Mouse (Mus musculus) urinary bladder, postnatal 36 days (tissue): ENCODE results near the gene Lyrm9.
"Not testable (repeated sequence)": the region's sequence is repeated elsewhere in the genome, so short reads cannot be mapped to it uniquely, and the experiment has no call there.

Experiments
- DNase-seq, 2 experiments: peaks; one replicate each; pipeline ENCODE4 v3.0.0; 2022; ENCODE audit warnings: low spot score in 2 of 2, mixed read lengths in 1 of 2

Gene Lyrm9

DNA sequence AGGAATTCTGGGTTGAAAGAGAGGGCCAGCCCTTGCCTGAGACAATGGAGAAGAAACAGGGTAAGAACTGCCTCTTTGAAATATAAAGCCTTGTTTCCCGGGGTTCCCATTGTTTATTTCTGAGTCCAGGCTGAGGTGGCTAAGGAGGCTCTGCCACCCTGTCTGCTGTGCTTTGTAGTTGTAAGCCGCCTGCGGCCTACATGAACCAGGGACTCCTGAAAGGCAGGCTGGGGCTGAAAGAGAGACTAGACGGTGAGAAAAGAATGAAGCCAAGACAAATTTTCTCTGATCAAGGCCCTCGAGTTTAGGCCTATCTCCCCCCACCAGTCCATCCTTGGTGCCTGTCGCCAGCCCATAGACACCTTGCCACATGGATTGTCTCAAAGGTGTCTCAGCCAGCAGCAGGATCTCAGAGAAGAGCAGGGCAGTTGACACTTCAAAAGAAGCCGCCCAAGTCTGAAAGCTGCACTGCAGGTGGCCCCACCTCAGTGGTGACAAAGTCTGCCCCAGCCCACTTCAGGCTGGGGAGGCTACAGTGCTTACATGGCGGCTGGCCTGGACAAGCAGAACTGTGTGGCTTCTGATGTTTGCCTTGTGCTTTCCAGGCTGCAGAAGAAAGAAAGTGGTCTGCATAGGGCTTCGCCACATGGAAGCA is 25.0 kb downstream of the Lyrm9 start:
- no peak for DNase-seq

DNA sequence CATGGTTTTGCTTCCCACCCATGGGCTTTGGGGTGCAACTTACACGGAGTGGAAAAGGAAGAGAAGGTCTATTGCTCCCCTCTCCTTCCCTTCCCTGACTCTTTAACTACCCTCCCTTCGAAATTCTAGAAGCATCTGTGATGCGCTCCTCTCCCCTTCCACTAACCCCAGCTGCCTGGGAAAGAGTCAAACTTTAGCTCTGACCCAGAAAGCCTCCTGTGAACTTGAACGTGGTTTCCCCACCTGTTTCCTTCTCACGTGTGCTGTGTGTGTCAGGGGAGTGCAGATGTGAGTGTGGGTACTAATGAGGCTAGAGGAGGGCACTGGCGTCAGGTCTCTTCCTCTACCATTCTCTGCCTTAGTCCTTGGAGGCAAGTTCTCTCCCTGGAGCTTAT is 25.5 kb downstream of the Lyrm9 start:
- DNase-seq, result no peak

DNA sequence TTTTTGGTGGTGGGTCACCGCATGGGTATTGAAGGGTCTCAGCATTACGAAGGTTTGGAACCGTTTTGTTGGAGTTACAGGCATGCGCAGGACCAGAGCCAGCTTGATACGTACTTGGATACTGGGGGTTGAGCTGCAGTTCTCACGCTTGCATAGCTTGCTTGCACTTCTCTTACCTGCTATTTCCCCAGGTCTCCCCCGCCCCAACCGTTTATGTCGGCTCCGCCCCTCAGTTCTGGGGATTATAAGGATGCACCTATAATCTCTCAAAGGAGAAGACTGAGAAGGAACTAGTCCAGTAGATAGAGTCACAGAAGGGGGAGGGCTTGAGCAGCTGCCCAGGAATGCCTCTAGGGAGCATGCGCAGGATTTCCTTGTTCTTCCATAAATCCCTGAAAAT is 26.1 kb downstream of the Lyrm9 start:
- DNase-seq, result no peak

DNA sequence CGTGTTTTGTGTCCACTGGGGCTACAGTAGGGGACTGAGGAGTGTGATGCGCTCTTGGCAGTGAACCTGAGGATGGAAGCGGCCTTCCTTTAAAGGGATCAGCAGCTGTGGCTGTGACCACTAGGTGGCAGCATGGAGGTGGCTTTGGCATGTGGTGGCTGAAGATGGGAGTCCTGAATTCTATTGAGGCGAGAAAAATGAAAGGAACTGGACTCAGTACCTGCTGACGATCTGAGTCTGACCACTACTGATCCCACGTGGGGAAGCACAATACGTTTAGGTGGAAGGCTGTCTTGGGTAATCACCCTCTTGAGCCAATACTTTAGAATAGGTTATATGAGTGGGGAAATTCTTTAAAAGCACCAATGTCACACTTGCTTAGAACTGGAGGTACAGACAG is 29.9 kb downstream of the Lyrm9 start:
- DNase-seq, result peak; percentile 69 to 82

DNA sequence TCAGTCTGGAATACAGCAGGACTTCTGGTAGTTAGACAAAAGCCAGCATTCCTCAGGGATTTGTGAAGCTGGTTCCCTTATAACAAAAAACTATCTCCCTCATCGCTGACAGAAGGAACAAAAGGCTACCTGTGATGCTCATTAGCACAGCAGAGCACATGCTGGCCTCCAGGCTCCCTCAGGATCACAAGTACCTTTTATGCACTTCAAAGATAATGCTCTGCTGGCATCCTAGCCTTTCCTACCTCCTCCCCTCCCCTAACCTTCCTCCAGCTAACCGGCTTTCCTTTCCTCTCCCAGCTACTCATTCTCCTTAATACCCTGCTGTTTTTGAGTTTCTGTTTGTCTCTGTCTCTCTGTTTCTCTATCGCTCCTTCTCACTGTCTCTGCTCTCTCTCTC is 31.2 kb downstream of the Lyrm9 start:
- no peak for DNase-seq

DNA sequence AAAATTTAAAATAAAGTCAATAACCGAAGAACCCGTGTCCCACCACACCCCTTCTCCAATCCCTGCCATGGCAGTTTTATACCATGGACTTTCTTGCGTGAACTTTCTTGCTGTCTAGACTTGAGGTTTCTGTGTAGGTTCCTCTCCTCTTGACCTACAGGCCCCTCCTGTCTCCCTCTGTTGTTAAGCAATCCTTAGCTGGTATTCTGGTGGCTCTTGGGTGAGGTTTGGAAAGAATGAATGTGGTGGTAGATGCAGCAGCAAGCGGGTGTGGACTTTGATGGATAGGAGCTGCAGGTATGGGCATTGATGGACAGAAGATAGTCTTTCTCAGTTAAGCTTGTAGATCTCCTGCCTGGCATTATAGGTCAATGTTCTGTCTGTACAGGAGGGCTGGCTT is 37.5 kb downstream of the Lyrm9 start:
- no peak for DNase-seq

DNA sequence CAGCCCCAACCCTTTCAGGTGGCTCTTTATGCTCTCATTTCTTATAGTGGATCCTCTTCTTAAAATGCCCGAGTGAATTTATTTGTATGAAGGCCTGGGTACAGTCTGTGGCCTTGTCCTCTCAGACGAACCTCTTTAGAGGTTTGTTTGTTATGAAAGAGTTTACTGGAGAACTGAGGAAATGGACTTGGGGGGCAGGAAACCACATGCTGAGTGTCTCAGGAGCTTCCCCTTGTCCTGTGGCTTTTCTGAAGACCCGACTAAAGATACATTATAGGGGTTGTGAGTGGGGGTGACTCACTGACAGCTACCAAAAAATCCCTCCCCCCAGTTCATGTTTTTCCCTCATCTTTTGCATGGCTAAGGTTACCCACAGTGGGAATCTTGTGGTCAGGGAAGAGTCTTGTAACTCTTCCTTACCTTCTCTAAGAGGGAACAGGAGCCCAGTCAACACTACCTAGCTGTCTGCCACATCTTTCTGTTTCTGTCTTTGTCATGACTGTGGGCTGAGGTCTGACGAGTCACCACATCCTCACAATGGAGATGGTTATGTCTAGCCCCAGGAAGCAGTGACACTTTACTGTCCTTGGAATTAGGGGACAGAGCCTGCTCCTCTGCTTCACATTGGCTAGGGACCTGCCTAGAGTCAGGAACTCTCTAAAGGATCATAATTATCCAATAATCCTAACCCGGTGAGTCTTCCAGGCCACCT is 38.3 kb downstream of the Lyrm9 start:
- DNase-seq, result no peak

DNA sequence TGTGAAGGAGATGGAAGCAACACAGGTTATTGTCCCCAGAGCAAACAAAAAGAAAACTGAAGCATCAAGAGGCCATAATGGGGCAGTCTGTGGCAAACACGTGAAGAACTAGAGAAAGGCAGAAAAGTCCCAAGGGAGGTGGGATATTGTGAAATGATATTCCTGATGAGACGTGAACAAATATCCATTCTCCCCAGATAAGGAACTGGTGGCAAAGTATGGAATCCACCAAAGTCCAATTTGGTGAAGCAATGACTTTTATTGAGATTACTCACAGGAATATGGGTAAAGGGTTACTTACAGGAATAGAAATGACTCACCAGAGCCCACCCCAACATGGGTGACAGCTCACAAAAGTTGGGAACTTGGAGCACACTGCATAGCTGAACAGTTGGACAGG is 38.9 kb downstream of the Lyrm9 start:
- DNase-seq, result no peak

DNA sequence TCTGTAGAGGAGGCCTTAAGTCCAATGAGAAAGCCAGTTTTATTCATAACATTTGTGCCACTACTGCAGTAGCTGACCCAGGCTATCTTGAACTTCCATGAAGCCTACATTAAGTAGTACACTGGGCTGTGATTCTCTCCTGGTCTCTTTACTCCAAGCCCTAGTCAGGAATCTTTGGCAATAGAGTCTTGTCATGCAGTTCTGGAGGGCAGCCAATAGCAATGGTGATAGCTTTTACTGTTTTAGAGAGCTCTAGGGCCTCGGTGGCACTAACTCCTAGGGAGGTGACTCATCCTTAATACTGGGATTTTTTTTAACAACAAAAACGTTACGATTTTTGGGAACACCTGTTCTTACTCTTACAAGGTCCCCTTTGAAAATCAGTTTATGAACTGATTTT is 40.1 kb downstream of the Lyrm9 start:
- DNase-seq, result no peak

DNA sequence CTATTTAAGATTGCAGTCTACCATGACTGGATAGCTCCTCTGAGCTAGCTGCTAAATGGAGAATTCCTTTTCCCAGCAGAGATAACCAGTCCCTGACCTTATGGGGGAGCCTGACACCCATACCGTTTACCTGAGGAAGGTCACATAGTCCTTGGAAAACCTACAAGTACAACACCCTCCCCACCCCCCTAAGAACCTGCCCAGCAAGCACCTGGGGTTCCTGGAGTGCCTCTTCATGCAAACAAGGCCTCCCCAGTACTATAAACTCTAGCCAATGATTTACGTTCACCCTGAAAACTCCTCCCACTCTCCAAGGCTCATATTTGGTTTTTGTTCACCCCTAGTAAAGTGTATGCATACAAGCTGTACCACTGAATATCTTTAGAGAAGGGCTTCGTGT is 41.3 kb downstream of the Lyrm9 start:
- peak; percentile 7 to 10 for DNase-seq

DNA sequence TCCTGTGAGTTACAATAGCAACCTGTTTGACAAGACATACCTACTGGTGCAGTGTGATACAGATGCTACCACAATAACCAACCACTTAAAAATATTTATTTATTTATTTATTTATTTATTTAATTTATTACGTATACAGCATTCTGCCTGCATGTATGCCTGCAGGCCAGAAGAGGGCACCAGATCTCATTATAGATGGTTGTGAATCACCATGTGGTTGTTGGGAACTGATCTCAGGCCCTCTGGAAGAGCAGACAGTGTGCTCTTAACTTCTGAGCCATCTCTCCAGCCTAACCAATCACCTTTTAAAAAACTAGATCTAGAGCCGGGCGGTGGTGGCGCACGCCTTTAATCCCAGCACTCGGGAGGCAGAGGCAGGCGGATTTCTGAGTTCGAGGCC is 42.8 kb downstream of the Lyrm9 start:
- not testable (repeated sequence) for DNase-seq

DNA sequence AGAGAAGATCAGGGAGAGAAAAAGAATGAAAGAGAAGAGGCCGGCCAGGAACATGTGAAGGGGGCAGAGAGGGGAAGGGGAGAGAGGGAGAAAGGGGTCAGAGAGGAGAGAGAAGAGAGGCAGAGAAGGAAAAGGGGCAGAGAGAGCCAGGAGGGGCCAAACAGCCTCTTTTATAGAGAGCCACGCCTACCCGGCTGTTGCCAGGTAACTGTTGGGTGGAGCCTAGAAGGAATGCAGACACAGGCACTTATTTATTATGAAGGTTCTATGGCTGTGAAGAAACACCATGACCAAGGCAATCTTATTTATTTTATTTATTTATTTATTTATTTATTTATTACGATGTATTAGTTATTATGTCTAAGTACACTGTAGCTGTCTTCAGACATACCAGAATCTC is 44.5 kb downstream of the Lyrm9 start:
- no peak for DNase-seq

DNA sequence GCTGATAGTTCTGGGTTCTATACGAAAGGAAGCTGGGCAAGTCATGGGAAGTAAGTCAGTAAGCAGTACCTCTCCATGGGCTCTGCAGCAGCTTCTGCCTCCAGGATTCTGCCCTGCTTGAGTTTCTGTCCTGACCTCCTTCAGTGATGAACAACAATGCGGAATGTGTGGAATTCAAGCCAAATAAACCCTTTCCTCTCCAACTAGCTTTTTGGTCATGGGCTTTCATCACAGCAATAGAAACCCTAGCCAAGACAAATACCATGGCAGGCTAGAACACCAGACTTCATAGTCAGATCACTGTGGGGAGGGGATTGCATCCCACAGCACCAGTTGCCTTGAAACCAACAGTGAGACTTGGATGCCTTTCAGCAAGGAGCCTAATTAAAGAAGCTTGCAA is 46.4 kb downstream of the Lyrm9 start:
- no peak for DNase-seq

DNA sequence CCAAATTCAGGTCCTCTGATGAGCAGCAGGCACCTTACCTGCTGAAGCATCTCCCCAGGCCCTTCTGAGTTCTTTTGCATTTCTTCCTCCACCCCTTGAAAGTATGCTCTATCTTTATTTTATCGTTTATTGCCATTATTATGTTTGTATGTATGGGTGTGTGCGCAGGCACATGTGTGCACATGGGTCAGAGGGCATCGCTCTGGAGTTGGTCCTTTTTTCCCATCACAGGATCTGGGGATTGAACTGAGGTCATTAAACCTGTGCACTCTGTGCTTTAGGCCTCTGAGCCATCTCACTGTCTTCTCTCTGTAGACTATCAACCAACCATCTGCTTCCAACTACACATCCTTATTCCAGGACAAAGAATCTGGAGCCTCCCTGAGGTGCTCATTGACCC is 53.3 kb downstream of the Lyrm9 start:
- DNase-seq, result no peak

DNA sequence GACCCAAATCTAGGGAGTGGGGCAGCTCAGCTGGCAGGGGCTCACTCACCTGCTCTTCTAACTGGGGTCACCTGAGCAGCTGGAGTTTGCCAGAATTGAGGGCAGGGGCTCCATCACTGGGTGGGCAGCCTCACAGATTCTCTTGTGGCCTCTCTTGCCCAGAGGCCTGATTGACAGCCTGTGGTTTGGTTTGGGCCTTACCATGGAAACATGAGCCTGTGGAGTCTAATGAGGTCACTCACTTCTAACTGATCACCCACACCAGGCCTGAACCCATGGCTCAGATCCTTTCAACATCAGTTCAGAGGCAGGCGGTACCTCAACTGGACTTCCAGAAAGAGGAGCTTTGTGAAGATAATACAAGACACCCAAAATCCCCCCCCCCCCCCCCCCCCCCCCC is 60.3 kb downstream of the Lyrm9 start:
- DNase-seq, result no peak

DNA sequence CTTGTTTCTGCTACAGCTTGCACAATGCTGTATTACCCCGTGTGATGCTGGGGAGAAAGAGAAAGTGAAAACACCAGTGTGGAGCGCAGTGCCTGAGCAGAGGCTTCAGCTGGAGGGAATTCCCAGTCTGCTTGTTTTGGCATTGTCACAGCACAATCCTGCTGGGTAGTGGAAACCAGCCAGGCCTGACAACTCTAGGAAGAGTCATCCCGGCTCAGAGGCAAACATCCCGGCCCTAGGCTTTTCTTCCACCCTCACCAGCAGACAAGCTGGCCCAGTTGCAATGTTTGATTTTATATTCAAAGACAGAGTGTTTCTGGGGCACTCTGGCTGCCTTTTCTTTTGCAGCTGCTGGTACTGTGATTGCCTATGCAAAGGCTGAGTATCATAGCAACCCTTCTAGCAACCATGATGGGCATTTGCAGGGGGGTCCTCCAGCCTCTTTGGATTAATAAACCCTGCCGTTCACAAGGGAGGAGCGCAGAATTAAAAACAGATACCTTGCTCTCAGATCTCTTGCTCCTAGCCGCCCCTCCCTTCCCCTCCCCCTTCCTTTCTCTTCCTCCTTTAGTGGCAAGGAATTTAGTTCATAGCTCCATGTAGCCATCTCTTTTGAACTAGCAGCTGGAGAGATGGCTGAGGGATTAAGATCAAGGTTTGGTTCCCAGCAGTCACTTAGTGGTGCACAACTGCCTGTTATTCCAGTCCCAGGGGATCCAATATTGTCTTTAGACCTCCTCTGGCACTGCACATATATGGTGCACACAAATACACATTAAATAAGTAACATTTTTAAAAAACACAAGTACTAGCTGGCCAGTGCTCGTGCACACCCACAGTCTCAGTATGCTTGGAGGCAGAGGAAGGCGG is 61.0 kb downstream of the Lyrm9 start:
- DNase-seq, result peak; percentile 50 to 78

DNA sequence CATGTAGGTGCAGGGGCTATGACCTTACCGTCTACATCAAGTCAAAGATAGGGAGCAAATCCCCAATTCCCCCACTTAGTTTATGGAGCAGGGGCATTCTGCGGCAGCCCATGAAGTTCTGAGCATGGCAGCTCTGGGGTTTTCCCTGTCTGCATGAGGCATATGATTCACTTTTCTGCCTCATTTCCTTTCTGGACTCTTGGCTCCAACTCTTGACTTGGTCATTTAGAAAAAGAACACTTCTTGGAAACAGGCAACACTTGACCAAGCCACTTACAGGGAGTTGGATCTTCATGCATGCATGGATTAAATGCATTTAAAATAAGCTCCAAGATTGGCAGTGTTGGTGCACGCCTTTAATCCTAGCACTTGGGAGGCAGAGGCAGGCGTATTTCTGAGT is 62.8 kb downstream of the Lyrm9 start:
- no peak for DNase-seq
